Mouse (Mus musculus): ENCODE data around the gene Hip1. TPM values are rescaled to one million over a fixed set of nuclear protein-coding genes. Genes with fewer than 3 reads are reported as not detected.
"Not testable (repeated sequence)": the region's sequence is repeated elsewhere in the genome, so short reads cannot be mapped to it uniquely, and the experiment has no call there.

Hip1 gene
- polyA plus RNA-seq, 2 experiments from 2014 or later = 8.6 to 8.7 TPM

DNA sequence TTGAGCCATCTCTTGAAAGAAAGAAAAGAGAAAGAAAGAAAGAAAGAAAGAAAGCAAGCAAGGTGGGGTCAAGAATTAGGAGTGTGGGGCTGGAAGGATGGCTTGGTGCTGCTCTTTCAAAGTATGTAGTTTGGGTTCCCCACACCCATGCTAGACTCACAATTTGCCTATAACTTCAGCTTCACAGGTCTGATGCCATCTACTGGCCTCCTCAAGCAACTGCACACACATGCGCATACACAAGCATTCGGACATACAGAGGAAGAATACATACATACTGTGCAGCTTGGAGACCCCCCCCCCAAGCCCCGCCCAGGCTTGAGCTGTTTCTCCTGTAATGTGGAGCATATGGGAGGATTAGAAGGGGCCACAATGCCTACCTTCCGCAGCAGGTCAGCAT is 111.1 kb downstream of the Hip1 start:
- ATAC-seq = no peak

DNA sequence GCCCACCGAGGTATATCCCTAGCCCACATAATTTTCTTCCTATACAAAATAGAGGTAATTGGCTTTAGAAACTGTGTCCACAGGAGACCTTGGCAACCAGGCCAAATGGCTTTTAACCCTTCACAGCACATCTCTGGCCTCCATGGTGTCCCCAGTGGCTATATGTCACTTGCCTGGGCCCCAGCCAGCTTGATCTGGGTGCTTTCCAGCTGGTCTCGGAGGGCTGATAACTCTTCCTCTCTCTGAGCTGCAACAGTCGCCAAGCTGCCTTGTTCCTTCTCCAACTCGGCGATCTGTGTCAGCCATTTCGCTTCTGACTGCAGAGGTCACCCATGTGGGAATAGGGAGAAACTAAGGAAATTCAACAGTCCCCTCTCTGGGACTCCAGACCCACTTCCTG is 113.8 kb downstream of the Hip1 start:
- ATAC-seq = no peak

GRCm38 (mm10) chr5:135428786-135429185 is 116.1 kb downstream of the Hip1 start:
- no peak for ATAC-seq

DNA sequence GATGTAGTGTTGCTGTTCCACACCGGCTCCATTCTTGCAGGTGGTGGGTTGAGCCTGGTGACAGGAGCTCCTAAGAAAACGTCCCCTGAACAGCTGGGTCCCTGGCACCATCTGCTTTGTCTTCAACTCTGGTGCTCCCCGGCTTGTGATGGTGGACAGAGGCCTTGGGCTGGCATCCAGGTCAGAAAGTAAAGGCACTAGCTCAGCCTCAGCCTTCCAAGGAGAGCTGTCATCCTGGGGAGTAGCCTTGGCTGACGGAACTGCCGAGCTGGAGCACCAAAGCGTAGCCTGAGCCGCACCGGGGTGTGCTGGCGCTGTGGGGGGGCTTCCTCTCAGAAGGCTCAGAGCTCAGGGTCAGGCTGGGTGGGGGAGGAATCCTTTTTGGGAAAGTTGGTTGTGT is 134.7 kb downstream of the Hip1 start:
- no peak for ATAC-seq

DNA sequence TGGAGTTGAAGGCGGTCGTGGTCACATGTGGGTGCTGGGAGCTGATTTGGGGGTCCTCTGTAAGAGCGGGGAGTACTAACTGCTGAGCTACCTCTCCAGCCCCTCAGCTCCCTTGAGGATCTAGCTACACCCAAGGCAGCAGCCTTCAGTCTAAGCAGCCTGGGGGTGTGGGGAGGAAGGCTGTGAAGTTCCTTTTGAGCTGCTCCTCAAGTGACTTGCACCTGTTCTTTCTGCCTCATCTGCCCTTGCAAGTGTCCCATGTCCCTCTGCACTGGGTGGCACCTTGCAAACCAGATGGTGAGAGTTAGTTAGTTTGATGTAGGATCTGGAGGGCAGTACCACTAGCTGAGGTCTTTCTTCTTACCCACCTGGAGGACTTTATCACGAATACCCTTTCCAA is 136.8 kb downstream of the Hip1 start:
- ATAC-seq = no peak

GRCm38 (mm10) chr5:135405437-135405836 is 139.5 kb downstream of the Hip1 start:
- no peak for ATAC-seq

DNA sequence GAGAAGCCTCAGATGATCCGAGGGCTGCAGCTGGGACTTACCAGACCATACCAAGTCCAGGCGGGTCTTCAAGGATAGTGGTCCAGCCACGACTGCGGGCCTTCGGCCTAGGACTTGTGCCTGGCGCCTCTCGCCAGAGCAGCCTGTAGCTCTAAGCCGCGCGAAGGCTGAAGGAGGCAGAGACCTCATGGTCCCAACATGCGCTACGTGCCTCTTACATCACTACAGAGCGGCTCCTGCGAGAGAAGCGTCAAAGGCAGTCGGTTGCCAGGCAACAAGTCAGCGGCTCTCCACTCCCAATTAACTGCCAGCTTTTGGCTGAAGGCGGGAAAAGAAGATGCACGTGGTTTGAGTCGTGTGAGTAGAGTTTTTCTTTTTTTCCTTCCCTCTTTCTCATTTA is 140.3 kb downstream of the Hip1 start:
- no peak for ATAC-seq

GRCm38 (mm10) chr5:135400244-135400643 is 144.7 kb downstream of the Hip1 start:
- ATAC-seq = peak; percentile 71

- ATAC-seq = no peak
These were observed 145.5 kb downstream of the Hip1 start for GRCm38 (mm10) chr5:135399382-135399781.

DNA sequence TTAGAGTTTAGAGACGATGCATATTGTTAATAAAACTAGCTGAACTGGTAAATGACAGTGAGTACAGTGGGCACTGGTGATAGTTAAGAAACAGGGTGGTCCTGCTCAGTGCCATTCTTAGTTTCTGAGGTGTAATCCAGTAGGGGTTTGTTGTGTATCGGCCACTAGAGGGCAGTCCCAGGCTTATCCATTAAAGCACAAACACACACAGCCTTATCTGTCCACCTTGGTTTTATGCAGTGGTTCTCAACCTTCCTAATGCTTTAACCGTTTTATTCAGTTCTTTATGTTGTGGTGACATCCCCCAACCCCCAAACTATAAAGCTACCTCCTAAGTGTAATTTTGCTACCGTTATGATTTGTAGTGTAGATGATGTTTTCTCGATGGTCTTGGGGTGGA is 149.1 kb downstream of the Hip1 start:
- ATAC-seq = no peak

- peak; percentile 89 for ATAC-seq
These were observed 150.7 kb downstream of the Hip1 start, which contains the start of gene Pom121 for GRCm38 (mm10) chr5:135394004-135394823. Pom121 (minus strand) TSS chr5:135394546.

DNA sequence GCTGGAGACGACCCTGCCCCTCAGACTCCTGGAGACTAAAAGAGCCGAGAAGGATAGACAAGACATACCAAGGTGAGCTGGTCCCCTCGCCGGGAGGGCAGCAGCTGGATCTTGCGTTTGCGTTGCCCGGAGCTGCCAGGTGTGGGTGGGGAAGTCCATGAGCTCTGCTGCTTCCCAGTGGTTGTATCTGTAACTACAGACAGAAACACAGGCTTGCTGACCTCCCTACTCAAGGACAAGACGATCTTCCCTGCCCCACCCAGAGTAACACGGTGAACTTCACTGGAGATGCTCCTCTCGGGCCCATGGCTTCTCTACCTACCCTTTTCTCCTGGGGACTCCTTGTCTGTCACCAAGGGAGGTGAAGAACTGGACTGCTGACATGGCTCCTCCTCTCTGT is 161.1 kb downstream of the Hip1 start:
- ATAC-seq = no peak

DNA sequence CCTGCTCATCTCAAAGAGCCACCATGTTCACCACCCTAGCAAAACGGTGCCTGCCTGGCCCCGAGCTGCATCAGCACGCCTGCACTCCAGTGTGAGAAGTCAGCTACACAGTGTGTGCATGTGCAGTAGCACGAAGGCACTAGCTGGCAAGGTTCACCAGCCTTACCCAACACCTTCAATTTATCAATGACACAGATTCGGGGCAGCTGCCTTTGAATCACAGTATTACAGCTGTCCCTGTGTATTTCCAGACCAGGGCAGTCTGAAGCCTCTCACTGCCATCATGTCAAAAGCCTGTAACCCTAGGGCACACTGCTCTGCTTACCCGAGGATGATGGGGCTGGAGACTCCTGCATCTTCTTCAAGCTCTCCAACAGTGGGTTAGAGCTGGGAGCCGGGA is 162.2 kb downstream of the Hip1 start:
- ATAC-seq = no peak

DNA sequence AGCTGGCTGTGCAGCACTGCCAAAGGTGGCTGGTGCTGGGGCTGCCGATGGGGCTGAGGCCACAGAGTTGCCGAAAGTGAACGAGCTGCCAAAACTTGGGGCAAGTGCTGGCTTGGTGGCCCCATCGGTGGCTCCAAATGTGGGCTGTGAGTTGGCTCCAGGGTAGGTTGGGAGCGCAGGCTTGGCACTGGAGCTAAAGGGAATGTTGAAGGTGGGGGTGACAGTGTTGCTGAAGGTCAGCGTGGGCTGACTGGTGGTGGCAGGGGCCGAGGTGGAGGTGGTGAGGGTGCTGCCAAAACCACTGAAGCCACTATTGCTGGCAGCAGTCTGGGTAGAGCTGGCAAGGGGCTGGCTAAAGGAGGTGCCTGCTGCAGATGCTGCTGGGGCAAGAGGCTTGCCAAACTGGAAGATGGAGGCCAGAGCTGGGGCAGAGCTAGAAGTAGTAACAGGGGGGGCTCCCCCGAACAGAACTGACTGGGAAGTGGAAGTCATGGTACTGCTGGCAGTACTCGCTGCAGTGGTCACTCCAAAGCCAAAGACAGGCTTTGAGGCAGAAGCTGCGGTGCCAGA is 163.5 kb downstream of the Hip1 start:
- ATAC-seq = no peak

GRCm38 (mm10) chr5:135380681-135381080 is 164.2 kb downstream of the Hip1 start:
- ATAC-seq = no peak

- no peak for ATAC-seq
These were observed 168.6 kb downstream of the Hip1 start for GRCm38 (mm10) chr5:135376341-135376740.

GRCm38 (mm10) chr5:135375167-135375566 is 169.8 kb downstream of the Hip1 start:
- no peak for ATAC-seq

DNA sequence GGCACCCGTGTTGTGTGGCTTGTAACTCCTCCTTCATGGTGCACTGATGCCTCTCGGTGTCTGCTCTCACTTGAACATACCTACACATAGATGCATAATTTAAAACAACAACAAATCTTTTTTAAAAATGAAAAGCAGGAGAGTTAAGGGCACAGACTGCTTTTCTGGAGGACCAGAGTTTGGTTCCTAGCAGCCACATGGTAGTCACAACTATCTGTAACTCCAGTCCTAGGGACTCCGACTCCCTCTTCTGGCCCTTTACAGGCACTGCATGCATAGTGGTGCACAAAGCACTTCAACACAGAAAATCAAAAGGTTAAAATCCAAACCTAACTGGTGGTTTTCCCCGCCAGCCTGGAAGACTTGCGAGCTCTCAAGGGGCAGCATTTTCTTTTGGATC is 171.3 kb downstream of the Hip1 start:
- no peak for ATAC-seq

DNA sequence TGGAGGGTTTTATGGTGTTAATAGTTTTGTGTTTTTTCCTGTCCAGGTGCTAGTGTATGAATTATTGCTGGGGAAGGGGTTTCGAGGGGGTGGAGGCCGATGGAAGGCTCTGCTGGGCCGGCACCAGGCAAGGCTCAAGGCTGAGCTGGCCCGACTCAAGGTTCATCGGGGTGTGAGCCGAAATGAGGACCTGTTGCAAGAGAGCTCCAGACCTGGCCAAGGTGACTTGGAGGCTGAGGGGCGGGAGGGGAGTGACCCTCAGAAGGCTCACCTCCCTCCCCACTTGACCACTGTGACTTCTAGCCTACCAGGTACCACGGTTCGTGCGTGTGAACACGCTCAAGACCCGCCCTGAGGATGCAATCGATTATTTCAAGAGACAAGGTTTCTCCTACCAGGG is 173.7 kb downstream of the Hip1 start:
- no peak for ATAC-seq

GRCm38 (mm10) chr5:135369787-135370654 is 174.9 kb downstream of the Hip1 start, which contains the start of gene Nsun5:
Nsun5 (plus strand) TSS chr5:135369953.
- peak; percentile 85 for ATAC-seq

DNA sequence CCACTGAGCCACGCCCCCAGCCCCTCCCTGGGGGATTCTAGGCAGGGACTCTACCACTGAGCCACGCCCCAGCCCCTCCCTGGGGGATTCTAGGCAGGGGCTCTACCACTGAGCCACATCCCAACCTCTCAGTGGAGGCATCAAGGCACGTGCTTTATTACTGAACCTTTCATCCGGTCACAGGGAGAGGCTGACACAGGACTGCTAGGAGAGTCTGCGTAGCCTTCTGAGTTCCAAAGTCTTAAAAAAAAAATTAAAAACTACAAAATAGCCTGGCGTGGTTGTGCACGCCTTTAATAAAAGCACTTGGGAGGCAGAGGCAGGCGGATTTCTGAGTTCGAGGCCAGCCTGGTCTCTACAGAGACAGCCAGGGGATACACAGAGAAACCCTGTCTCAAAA is 175.7 kb downstream of the Hip1 start:
- not testable (repeated sequence) for ATAC-seq

- no peak for ATAC-seq
These were observed 176.6 kb downstream of the Hip1 start for GRCm38 (mm10) chr5:135368312-135368711.

- no peak for ATAC-seq
These were observed 177.1 kb downstream of the Hip1 start for GRCm38 (mm10) chr5:135367841-135368240.
